23 mouse cellular contexts compared by ENCODE assay signal in genomic region chr17:77904412-77904811, GRCm38 (mm10).
DNase-seq lines count a peak whose midpoint lies in the region; ATAC-seq lines count a peak whose summit lies in the region.
"Had no signal": no experiment of that assay in that cellular context is flagged by ENCODE, and none has a peak within 500 bp of the region (broad histone marks: within the 10 kb centered on the region; RNA-seq: fewer than 3 reads in every experiment).

No protein-coding gene starts in this region.

- DNase-seq in forebrain, embryonic 10.5 days (ENCODE audit: extremely low spot score, low spot score), result no peak
- no peak for DNase-seq in midbrain, embryonic 14.5 days
- peak; percentile 31 for DNase-seq in layer of hippocampus, adult 11-12 months (ENCODE audit: low spot score)
- peak; percentile 54 to 83 for DNase-seq in layer of hippocampus, postnatal 14 days (ENCODE audit: low spot score in 2 of 2)
- no peak for DNase-seq in lung, postnatal 14 days
- DNase-seq: adrenal gland, postnatal 36 days; cerebellum, adult 2 months; gastrocnemius, postnatal 25 days; heart, adult 2 months; heart, postnatal 4 days; kidney, adult 18-20 months; thymus, adult 2 months had no signal

- no peaks in the 10 kb centered on the region for H3K4me1 ChIP-seq in forebrain, embryonic 13.5 days
- no peaks in the 10 kb centered on the region for H3K4me1 ChIP-seq in forebrain, embryonic 10.5 days
- H3K4me1 ChIP-seq in midbrain, embryonic 13.5 days (replicated peaks), result no peaks in the 10 kb centered on the region; the same call in 1 of the 2 replicates
- no peaks in the 10 kb centered on the region for H3K4me1 ChIP-seq in midbrain, embryonic 14.5 days (ENCODE audit: control insufficient read depth, insufficient read depth, low read length)
- H3K4me1 ChIP-seq: embryonic facial prominence, embryonic 13.5 days; heart, embryonic 15.5 days; limb, embryonic 15.5 days; liver, embryonic 15.5 days; megakaryocyte, embryonic 14.5 days; stomach, embryonic 15.5 days had no signal

- no peak overlapping the region for H3K4me3 ChIP-seq in forebrain, embryonic 13.5 days
- H3K4me3 ChIP-seq in forebrain, embryonic 10.5 days, result no peak overlapping the region
- H3K4me3 ChIP-seq in midbrain, embryonic 13.5 days (replicated peaks), result no peak overlapping the region
- H3K4me3 ChIP-seq in midbrain, embryonic 14.5 days (replicated peaks; ENCODE audit: low read depth, low read length), result no peak overlapping the region
- H3K4me3 ChIP-seq: embryonic facial prominence, embryonic 13.5 days; heart, adult 2 months; heart, embryonic 15.5 days; limb, embryonic 15.5 days; liver, embryonic 15.5 days; megakaryocyte, embryonic 14.5 days; myocyte; stomach, embryonic 15.5 days had no signal

- no peaks in the 10 kb centered on the region for H3K9me3 ChIP-seq in forebrain, embryonic 13.5 days (replicated peaks)
- no peaks in the 10 kb centered on the region for H3K9me3 ChIP-seq in forebrain, embryonic 10.5 days
- no peaks in the 10 kb centered on the region for H3K9me3 ChIP-seq in midbrain, embryonic 13.5 days
- H3K9me3 ChIP-seq in midbrain, embryonic 14.5 days (ENCODE audit: control insufficient read depth, low read length), result no peaks in the 10 kb centered on the region
- H3K9me3 ChIP-seq: embryonic facial prominence, embryonic 13.5 days; heart, embryonic 15.5 days; limb, embryonic 15.5 days; liver, embryonic 15.5 days; stomach, embryonic 15.5 days had no signal

- WGBS in forebrain, embryonic 13.5 days, result 76% methylated on average over 3 of the region's 3 CpGs
- 91% methylated on average over 3 of the region's 3 CpGs for WGBS in forebrain, embryonic 10.5 days
- 69% methylated on average over 3 of the region's 3 CpGs for WGBS in midbrain, embryonic 13.5 days
- 68% methylated on average over 3 of the region's 3 CpGs for WGBS in midbrain, embryonic 14.5 days

- no peak overlapping the region for H3K4me2 ChIP-seq in forebrain, embryonic 13.5 days
- no peak overlapping the region for H3K4me2 ChIP-seq in midbrain, embryonic 13.5 days (replicated peaks)
- no peak overlapping the region for H3K4me2 ChIP-seq in midbrain, embryonic 14.5 days (ENCODE audit: low read length)
- H3K4me2 ChIP-seq: embryonic facial prominence, embryonic 13.5 days; heart, embryonic 15.5 days; limb, embryonic 15.5 days; liver, embryonic 15.5 days; stomach, embryonic 15.5 days had no signal

- H3K9ac ChIP-seq in forebrain, embryonic 13.5 days, result no peak overlapping the region
- H3K9ac ChIP-seq in midbrain, embryonic 13.5 days (replicated peaks), result no peak overlapping the region
- no peak overlapping the region for H3K9ac ChIP-seq in midbrain, embryonic 14.5 days (replicated peaks; ENCODE audit: low read length)
- H3K9ac ChIP-seq: embryonic facial prominence, embryonic 13.5 days; heart, embryonic 15.5 days; limb, embryonic 15.5 days; liver, embryonic 15.5 days; stomach, embryonic 15.5 days had no signal

- no peak overlapping the region for H3K27ac ChIP-seq in forebrain, embryonic 13.5 days
- H3K27ac ChIP-seq in forebrain, embryonic 10.5 days, result no peak overlapping the region
- H3K27ac ChIP-seq in midbrain, embryonic 13.5 days, result no peak overlapping the region
- no peak overlapping the region for H3K27ac ChIP-seq in midbrain, embryonic 14.5 days (replicated peaks; ENCODE audit: low read depth, low read length)
- H3K27ac ChIP-seq: embryonic facial prominence, embryonic 13.5 days; heart, adult 2 months; heart, embryonic 15.5 days; kidney, postnatal 0 days; limb, embryonic 15.5 days; liver, embryonic 15.5 days; stomach, embryonic 15.5 days had no signal

- 0 out of 2 replicates have a peak, but pooled peaks have one; percentile 36 for ATAC-seq in forebrain, embryonic 13.5 days
- 0 out of 2 replicates have a peak, but pooled peaks have one; percentile 17 for ATAC-seq in midbrain, embryonic 13.5 days
- no peak for ATAC-seq in midbrain, embryonic 14.5 days (ENCODE audit: low FRiP score, low TSS enrichment)
- ATAC-seq: lung, postnatal 0 days had no signal

- no peaks in the 10 kb centered on the region for H3K27me3 ChIP-seq in forebrain, embryonic 13.5 days
- H3K27me3 ChIP-seq in forebrain, embryonic 10.5 days (ENCODE audit: poor library complexity, severe bottlenecking), result no peaks in the 10 kb centered on the region
- no peaks in the 10 kb centered on the region for H3K27me3 ChIP-seq in midbrain, embryonic 13.5 days
- H3K27me3 ChIP-seq in midbrain, embryonic 14.5 days (ENCODE audit: control insufficient read depth, insufficient read depth, low read length), result no peaks in the 10 kb centered on the region
- H3K27me3 ChIP-seq: embryonic facial prominence, embryonic 13.5 days; heart, embryonic 15.5 days; limb, embryonic 15.5 days; liver, embryonic 15.5 days; megakaryocyte, embryonic 14.5 days; stomach, embryonic 15.5 days had no signal

- H3K36me3 ChIP-seq in forebrain, embryonic 13.5 days (ENCODE audit: poor library complexity, severe bottlenecking), result no peaks in the 10 kb centered on the region
- no peaks in the 10 kb centered on the region for H3K36me3 ChIP-seq in forebrain, embryonic 10.5 days (replicated peaks)
- no peaks in the 10 kb centered on the region for H3K36me3 ChIP-seq in midbrain, embryonic 13.5 days
- no peaks in the 10 kb centered on the region for H3K36me3 ChIP-seq in midbrain, embryonic 14.5 days (ENCODE audit: control insufficient read depth, insufficient read depth, low read length)
- H3K36me3 ChIP-seq: embryonic facial prominence, embryonic 13.5 days; heart, embryonic 15.5 days; limb, embryonic 15.5 days; liver, embryonic 15.5 days; stomach, embryonic 15.5 days had no signal

Comparison
In these comparisons a context has a peak if more than half of its experiments do, and no peak if none do; other contexts are left out.
1. DNase-seq: peak in layer of hippocampus, adult 11-12 months (single experiment) and layer of hippocampus, postnatal 14 days (2 of 2); none in forebrain, embryonic 10.5 days (single experiment), midbrain, embryonic 14.5 days (single experiment) and lung, postnatal 14 days (single experiment).